Mouse (Mus musculus) thymus, adult 2 months (tissue): ENCODE data around the gene Cabp1.

Experiments used
- CTCF ChIP-seq: fragments of 200-500 bp; IDR thresholded peaks from 2 replicates; pipeline ENCODE4 v1.5.1; 2012; ENCODE audit warnings: mild to moderate bottlenecking, control low read depth, low read length, moderate library complexity, borderline replicate concordance; ENCODE audit not compliant: control insufficient read depth, poor library complexity, insufficient read depth; ENCODE audit errors: extremely low read depth
- POLR2A ChIP-seq: fragments of 200-500 bp; IDR thresholded peaks from 2 replicates; pipeline ENCODE4 v1.6.1; 2012; ENCODE audit warnings: mild to moderate bottlenecking, low read length, control low read depth, moderate library complexity; ENCODE audit not compliant: control insufficient read depth, poor library complexity, insufficient read depth; ENCODE audit errors: extremely low read depth

- TF ChIP-seq CTCF (no peak), POLR2A (no peak)
These were observed 26.9 kb upstream of the Cabp1 start for GRCm38 (mm10) chr5:115220931-115221640.
